Mouse (Mus musculus) heart, postnatal 0 days (tissue): ENCODE data around the gene Vstm5. TPM values are rescaled to one million over a fixed set of nuclear protein-coding genes. Genes with fewer than 3 reads are reported as not detected.

Experiments used
- ATAC-seq: fragments of 200-750 bp; cut with Nextera tagmentation; 2 replicates; pipeline ENCODE4 v1.8.0; 2017; ENCODE audit warnings: low read depth, moderate number of reproducible peaks, moderate library complexity; ENCODE audit not compliant: insufficient read depth
- DNase-seq: peaks from one replicate; pipeline ENCODE4 v3.0.0-alpha.2; 2016; ENCODE audit warnings: low spot score
- H3K27ac ChIP-seq: fragments of 300-500 bp; sonication (generic); 2 replicates; pipeline ENCODE4 v1.5.1; 2014; ENCODE audit warnings: low read depth, mild to moderate bottlenecking
- H3K27me3 ChIP-seq: fragments of 300-500 bp; sonication (generic); 2 replicates; pipeline ENCODE4 v1.6.1; 2014; ENCODE audit warnings: low read length, mixed read lengths; ENCODE audit not compliant: control insufficient read depth, insufficient read depth
- H3K36me3 ChIP-seq: fragments of 300-500 bp; sonication (generic); replicated peaks from 2 replicates; pipeline ENCODE4 v1.6.1; 2014; ENCODE audit warnings: low read length, mixed read lengths; ENCODE audit not compliant: control insufficient read depth, insufficient read depth
- H3K4me1 ChIP-seq: fragments of 300-500 bp; sonication (generic); 2 replicates; pipeline ENCODE4 v1.6.1; 2014; ENCODE audit warnings: antibody characterized with exemption; ENCODE audit not compliant: control insufficient read depth, insufficient read depth
- H3K4me2 ChIP-seq: fragments of 300-500 bp; sonication (generic); 2 replicates; pipeline ENCODE4 v1.6.1; 2014; ENCODE audit warnings: low read depth, mild to moderate bottlenecking, low read length, moderate library complexity
- H3K4me3 ChIP-seq: fragments of 300-500 bp; sonication (generic); 2 replicates; pipeline ENCODE4 v1.5.1; 2014; ENCODE audit warnings: low read depth, low read length
- H3K9ac ChIP-seq: fragments of 300-500 bp; sonication (generic); replicated peaks from 2 replicates; pipeline ENCODE4 v1.6.1; 2014; ENCODE audit warnings: low read depth, low read length, mixed read lengths
- H3K9me3 ChIP-seq: fragments of 300-500 bp; sonication (generic); replicated peaks from 2 replicates; pipeline ENCODE4 v1.6.1; 2016; ENCODE audit warnings: low read length; ENCODE audit not compliant: control insufficient read depth
- CTCF ChIP-seq: IDR thresholded peaks from 2 replicates; pipeline ENCODE4 v1.5.1; 2016; ENCODE audit warnings: antibody characterized with exemption, control low read depth, low read depth
- EP300 ChIP-seq: IDR thresholded peaks from 2 replicates; pipeline ENCODE4 v1.6.1; 2016; ENCODE audit warnings: antibody characterized with exemption, low read depth
- WGBS: fragments of 180-500 bp; shearing (Covaris S2); extraction: QIAGEN DNeasy Blood & Tissue Kit; methylation state at CpG from one replicate; pipeline ENCODE4 v1.1.7; 2014; 5-methylcytosine and 5-hydroxymethylcytosine counted together
- polyA plus RNA-seq: library from polyadenylated mRNA; unstranded; fragments of >200 nt; fragmentation: Nextera tagmentation; extraction: Ambion mirVana; gene quantifications from 2 replicates; pipeline ENCODE4 v1.2.1, GENCODE M21; 2015
- total RNA-seq: library from RNA; depleted of rRNA; stranded (reverse); fragments of >200 nt; gene quantifications from 2 replicates; pipeline ENCODE4 v1.2.3, GENCODE M21; 2014; ENCODE audit warnings: low replicate concordance

Gene Vstm5
- total and polyA plus RNA-seq, 2 experiments from 2014 or later = 1.5 to 1.6 TPM

GRCm38 (mm10) chr9:15279649-15280490, 41.0 kb downstream of the Vstm5 start, which contains the start of gene Med17:
Med17 (minus strand) TSS chr9:15279931.
- peak; percentile 95 for DNase-seq
- Histone ChIP-seq H3K27me3 (no peaks in the 10 kb centered on the region), H3K9me3 (no peaks in the 10 kb centered on the region), H3K4me1 (0 out of 2 replicates have a peak, but pooled peaks cover 7% of the 10 kb centered on the region), H3K36me3 (peaks cover 22% of the 10 kb centered on the region), H3K27ac (peak within 1 kb of the TSS; percentile 85), H3K4me2 (peak within 1 kb of the TSS; percentile 86), H3K9ac (peak within 1 kb of the TSS; percentile 93), H3K4me3 (peak within 1 kb of the TSS; percentile 93)
- TF ChIP-seq CTCF (no peak), EP300 (no peak; the same call in 1 of the 2 replicates)
- under 1% methylated on average over 56 of the region's 57 CpGs for WGBS
- ATAC-seq = peak; percentile 98

GRCm38 (mm10) chr9:15280491-15280879, 41.6 kb downstream of the Vstm5 start:
- Histone ChIP-seq H3K9me3 (no peaks in the 10 kb centered on the region), H3K4me1 (0 out of 2 replicates have a peak, but pooled peaks cover 7% of the 10 kb centered on the region), H3K27me3 (no peaks in the 10 kb centered on the region), H3K4me3 (peak overlapping the region; percentile 93), H3K36me3 (peaks cover 16% of the 10 kb centered on the region), H3K27ac (peak overlapping the region; percentile 85), H3K9ac (peak overlapping the region; percentile 93), H3K4me2 (peak overlapping the region; percentile 86)
- ATAC-seq = no peak
- 49% methylated on average over 5 of the region's 5 CpGs for WGBS
- TF ChIP-seq EP300 = no peak
- TF ChIP-seq CTCF = no peak
- DNase-seq = no peak

- no peak for TF ChIP-seq EP300
- TF ChIP-seq CTCF = peak; percentile 1; the same call in 1 of the 2 replicates
- DNase-seq (no peak), ATAC-seq (no peak)
- H3K4me2 ChIP-seq = no peak overlapping the region
- peaks cover 4% of the 10 kb centered on the region for H3K36me3 ChIP-seq
- H3K9ac ChIP-seq = no peak overlapping the region
- WGBS = 73% methylated on average over 3 of the region's 3 CpGs
- H3K4me1 ChIP-seq = no peaks in the 10 kb centered on the region
- H3K27ac ChIP-seq = no peak overlapping the region
- no peaks in the 10 kb centered on the region for H3K27me3 ChIP-seq
- H3K4me3 ChIP-seq = no peak overlapping the region
- no peaks in the 10 kb centered on the region for H3K9me3 ChIP-seq
These were observed 46.6 kb downstream of the Vstm5 start for GRCm38 (mm10) chr9:15285443-15285842.

GRCm38 (mm10) chr9:15287846-15288245, 49.0 kb downstream of the Vstm5 start:
- Histone ChIP-seq H3K4me3 (no peak overlapping the region), H3K9ac (no peak overlapping the region), H3K4me2 (no peak overlapping the region), H3K9me3 (no peaks in the 10 kb centered on the region), H3K4me1 (no peaks in the 10 kb centered on the region), H3K27me3 (no peaks in the 10 kb centered on the region), H3K27ac (no peak overlapping the region), H3K36me3 (peaks cover 8% of the 10 kb centered on the region)
- ATAC-seq = no peak
- 73% methylated on average over 6 of the region's 6 CpGs for WGBS
- no peak for DNase-seq
- no peak for TF ChIP-seq EP300
- TF ChIP-seq CTCF = no peak

GRCm38 (mm10) chr9:15288402-15288801, 49.6 kb downstream of the Vstm5 start:
- Histone ChIP-seq H3K27ac (no peak overlapping the region), H3K36me3 (peaks cover 9% of the 10 kb centered on the region), H3K9ac (no peak overlapping the region), H3K4me1 (no peaks in the 10 kb centered on the region), H3K9me3 (no peaks in the 10 kb centered on the region), H3K4me2 (no peak overlapping the region), H3K4me3 (no peak overlapping the region), H3K27me3 (no peaks in the 10 kb centered on the region)
- WGBS = 85% methylated on average over 3 of the region's 3 CpGs
- ATAC-seq (no peak), DNase-seq (no peak)
- TF ChIP-seq CTCF (no peak), EP300 (no peak)

- WGBS = 52% methylated on average over 6 of the region's 6 CpGs
- no peak overlapping the region for H3K27ac ChIP-seq
- H3K36me3 ChIP-seq = peaks cover 9% of the 10 kb centered on the region
- H3K4me3 ChIP-seq = no peak overlapping the region
- H3K27me3 ChIP-seq = no peaks in the 10 kb centered on the region
- no peak for DNase-seq
- H3K9ac ChIP-seq = no peak overlapping the region
- no peak for ATAC-seq
- H3K4me2 ChIP-seq = no peak overlapping the region
- no peaks in the 10 kb centered on the region for H3K4me1 ChIP-seq
- TF ChIP-seq CTCF = no peak
- TF ChIP-seq EP300 = no peak
- no peaks in the 10 kb centered on the region for H3K9me3 ChIP-seq
These were observed 50.4 kb downstream of the Vstm5 start for GRCm38 (mm10) chr9:15289251-15289650.
